Mouse (Mus musculus): ENCODE data around the gene Obsl1.

GRCm38 (mm10) chr1:75469287-75469825, 36.9 kb downstream of the Obsl1 start:
- no peak for TF ChIP-seq CTCF (conservative IDR thresholded peaks at IDR 0.05; ENCODE audit: insufficient read depth, insufficient read length, low read depth, low read length)
- TF ChIP-seq POLR2A (IDR thresholded peaks at IDR 0.05; ENCODE audit: low read depth, low read length), result no peak
